Mouse (Mus musculus): ENCODE data around the gene Col16a1.

DNA sequence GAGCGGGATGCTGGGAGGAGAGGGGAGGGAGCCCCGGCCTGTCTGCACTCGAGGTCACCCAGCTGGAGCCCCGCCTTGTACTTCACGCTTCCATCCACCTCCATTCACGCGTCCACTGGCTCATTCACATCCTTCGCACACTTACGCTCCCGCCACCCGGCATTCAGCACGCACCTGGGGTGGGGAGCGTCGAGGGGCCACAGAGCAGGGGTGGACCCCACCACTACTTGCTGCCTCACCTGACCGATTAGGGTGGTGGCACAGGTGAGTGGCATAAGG lies 91.5 kb downstream of the Col16a1 start, which contains the start of gene Hcrtr1:
- no peak for TF ChIP-seq EP300 (IDR thresholded peaks at IDR 0.05; ENCODE audit: low read depth in 1 of 2, low read length in 2 of 2)
- TF ChIP-seq ZNF384 (IDR thresholded peaks at IDR 0.05; ENCODE audit: low read depth, low read length): no peak
- TF ChIP-seq TCF12 (IDR thresholded peaks at IDR 0.05; ENCODE audit: low read depth, low read length): no peak
- TF ChIP-seq SMC3 (IDR thresholded peaks at IDR 0.05; ENCODE audit: low read depth, low read length): no peak
- no peak for TF ChIP-seq TAL1 (IDR thresholded peaks at IDR 0.05; ENCODE audit: low read length)
